Mouse (Mus musculus) heart, embryonic 11.5 days (tissue): ENCODE data around the gene Larp4b. TPM values are rescaled to one million over a fixed set of nuclear protein-coding genes. Genes with fewer than 3 reads are reported as not detected.
A peak's percentile ranks its signal among the peaks of the same experiment; 100 is the strongest.
"Not testable (repeated sequence)": the region's sequence is repeated elsewhere in the genome, so short reads cannot be mapped to it uniquely, and the experiment has no call there.

Source experiments
- ATAC-seq: fragments of 200-750 bp; cut with Nextera tagmentation; replicated peaks from 2 replicates; pipeline ENCODE4 v1.8.0; 2017; ENCODE audit warnings: moderate library complexity; ENCODE audit not compliant: insufficient number of reproducible peaks, low FRiP score, low TSS enrichment
- H3K27ac ChIP-seq: fragments of 300-500 bp; sonication (generic); 2 replicates; pipeline ENCODE4 v1.5.1; 2014; ENCODE audit warnings: mild to moderate bottlenecking, low read depth, low read length
- H3K27me3 ChIP-seq: fragments of 300-500 bp; sonication (generic); 2 replicates; pipeline ENCODE4 v1.6.1; 2014; ENCODE audit warnings: mild to moderate bottlenecking, low read length, mixed read lengths; ENCODE audit not compliant: control insufficient read depth, insufficient read depth
- H3K36me3 ChIP-seq: fragments of 300-500 bp; sonication (generic); 2 replicates; pipeline ENCODE4 v1.6.1; 2014; ENCODE audit warnings: mild to moderate bottlenecking, low read length, moderate library complexity, mixed read lengths; ENCODE audit not compliant: control insufficient read depth, insufficient read depth
- H3K4me1 ChIP-seq: fragments of 300-500 bp; sonication (generic); 2 replicates; pipeline ENCODE4 v1.6.1; 2014; ENCODE audit warnings: low read length; ENCODE audit not compliant: control insufficient read depth, insufficient read depth
- H3K4me2 ChIP-seq: fragments of 300-500 bp; sonication (generic); 2 replicates; pipeline ENCODE4 v1.6.1; 2014; ENCODE audit warnings: mild to moderate bottlenecking, moderate library complexity
- H3K4me3 ChIP-seq: fragments of 300-500 bp; sonication (generic); 2 replicates; pipeline ENCODE4 v1.5.1; 2014; ENCODE audit warnings: low read depth, low read length
- H3K9ac ChIP-seq: fragments of 300-500 bp; sonication (generic); 2 replicates; pipeline ENCODE4 v1.6.1; 2014; ENCODE audit warnings: mild to moderate bottlenecking, low read depth, low read length, moderate library complexity
- H3K9me3 ChIP-seq: fragments of 300-500 bp; sonication (generic); replicated peaks from 2 replicates; pipeline ENCODE4 v1.6.1; 2016; ENCODE audit warnings: low read length; ENCODE audit not compliant: control insufficient read depth
- WGBS: fragments of 180-500 bp; shearing (Covaris S2); extraction: QIAGEN DNeasy Blood & Tissue Kit; methylation state at CpG from one replicate; pipeline ENCODE4 v1.1.7; 2014; ENCODE audit not compliant: insufficient replicate concordance; 5-methylcytosine and 5-hydroxymethylcytosine counted together
- polyA plus RNA-seq: library from polyadenylated mRNA; unstranded; fragments of >200 nt; fragmentation: Nextera tagmentation; extraction: Ambion mirVana; gene quantifications from 2 replicates; pipeline ENCODE4 v1.2.1, GENCODE M21; 2014

Gene Larp4b
- polyA plus RNA-seq, result 29.6 and 31.7 TPM in 2 replicates

DNA sequence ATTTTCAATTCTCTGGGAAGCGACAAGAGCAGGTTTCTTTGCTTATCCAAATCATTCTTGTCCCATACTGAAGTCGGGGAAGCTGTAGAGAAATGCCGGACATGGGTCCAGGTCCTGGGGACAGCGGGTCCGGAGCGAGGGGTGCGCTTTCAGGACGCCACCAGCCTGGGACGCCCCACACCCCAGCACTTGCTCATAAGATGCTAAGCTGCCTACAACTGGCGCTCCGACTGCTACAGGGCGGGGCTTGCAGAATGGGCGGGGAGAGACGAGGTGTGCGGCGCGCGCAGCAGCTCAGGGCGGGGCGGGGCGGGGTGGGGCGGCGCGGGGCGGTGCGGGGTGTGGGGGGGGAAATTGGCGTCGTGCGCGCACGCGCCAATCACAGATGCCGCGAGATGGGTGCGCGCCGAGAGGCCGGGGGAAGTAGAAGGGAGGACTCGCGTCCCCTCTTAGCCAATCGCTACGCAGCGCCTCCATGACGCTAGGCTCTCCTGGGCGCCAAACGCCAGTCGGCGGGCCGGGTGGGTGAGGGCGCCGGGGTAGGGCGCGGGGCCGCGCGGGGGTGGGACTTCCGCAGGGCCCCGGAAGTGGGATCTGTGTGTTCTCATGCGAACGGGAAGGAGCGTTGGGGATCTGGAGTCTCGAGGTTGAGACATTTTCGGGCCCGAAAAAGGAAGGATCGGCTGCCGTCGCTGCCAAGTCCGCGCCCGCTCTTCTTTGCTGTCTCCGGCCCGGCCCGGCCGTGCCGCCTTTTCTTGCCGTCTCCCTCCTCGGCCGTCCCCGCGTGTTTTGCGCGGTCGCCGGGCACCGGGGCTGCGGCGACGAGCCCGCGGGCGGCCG is at the start of gene Larp4b:
Gene Larp4b, plus strand, starts transcription at position 566 of the 840 bp plus-strand sequence.
- ATAC-seq, result peak; percentile 100
- Histone ChIP-seq H3K36me3 (no peaks in the 10 kb centered on the region), H3K27me3 (no peaks in the 10 kb centered on the region), H3K9ac (peak within 1 kb of the TSS; percentile 89), H3K4me3 (peak within 1 kb of the TSS; percentile 85), H3K27ac (peak within 1 kb of the TSS; percentile 92), H3K4me2 (peak within 1 kb of the TSS; percentile 75), H3K9me3 (no peaks in the 10 kb centered on the region), H3K4me1 (peaks cover 18% of the 10 kb centered on the region)
- under 1% methylated on average over 79 of the region's 92 CpGs for WGBS

GRCm38 (mm10) chr13:9044731-9045130 is 49.0 kb upstream of the Larp4b start:
- no peak for ATAC-seq
- H3K36me3 ChIP-seq, result no peaks in the 10 kb centered on the region
- WGBS, result 93% methylated on average over 1 of the region's 1 CpGs
- no peaks in the 10 kb centered on the region for H3K27me3 ChIP-seq
- H3K4me2 ChIP-seq, result no peak overlapping the region
- no peak overlapping the region for H3K27ac ChIP-seq
- no peaks in the 10 kb centered on the region for H3K9me3 ChIP-seq
- no peak overlapping the region for H3K9ac ChIP-seq
- H3K4me1 ChIP-seq, result no peaks in the 10 kb centered on the region
- H3K4me3 ChIP-seq, result no peak overlapping the region

GRCm38 (mm10) chr13:9052049-9052691 is 41.5 kb upstream of the Larp4b start:
- 54% methylated on average over 10 of the region's 10 CpGs for WGBS
- H3K36me3 ChIP-seq, H3K4me1 ChIP-seq, H3K4me3 ChIP-seq, H3K9ac ChIP-seq, H3K9me3 ChIP-seq, H3K4me2 ChIP-seq, H3K27me3 ChIP-seq, ATAC-seq, H3K27ac ChIP-seq: not testable (repeated sequence)

DNA sequence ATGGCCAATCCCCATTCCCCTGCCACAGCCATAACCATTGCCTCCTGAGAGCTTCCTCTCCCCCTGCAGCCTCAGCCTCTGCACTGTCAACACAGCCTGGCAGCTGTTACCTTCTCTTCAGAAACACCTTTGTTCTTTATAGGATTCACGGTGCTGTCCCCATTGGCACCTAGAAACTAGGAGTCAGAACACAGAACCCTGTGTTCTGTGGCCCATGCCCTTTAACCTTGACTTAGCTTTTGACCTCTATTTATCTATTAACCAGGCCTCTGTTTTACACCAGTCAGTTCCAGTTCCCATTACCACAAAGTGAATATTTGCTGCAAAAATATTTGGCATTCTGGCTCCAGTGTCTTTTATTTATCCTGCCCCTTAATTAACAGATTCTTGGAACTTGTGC is 36.4 kb upstream of the Larp4b start:
- Histone ChIP-seq H3K9ac (no peak overlapping the region), H3K4me2 (no peak overlapping the region), H3K4me3 (no peak overlapping the region), H3K27me3 (no peaks in the 10 kb centered on the region), H3K27ac (no peak overlapping the region), H3K9me3 (no peaks in the 10 kb centered on the region), H3K36me3 (no peaks in the 10 kb centered on the region), H3K4me1 (peaks cover 12% of the 10 kb centered on the region)
- 42% methylated on average over 1 of the region's 1 CpGs for WGBS
- no peak for ATAC-seq

- Histone ChIP-seq H3K4me3 (no peak overlapping the region), H3K4me1 (peaks cover 12% of the 10 kb centered on the region), H3K27ac (no peak overlapping the region), H3K4me2 (no peak overlapping the region), H3K27me3 (no peaks in the 10 kb centered on the region), H3K36me3 (no peaks in the 10 kb centered on the region), H3K9ac (no peak overlapping the region), H3K9me3 (no peaks in the 10 kb centered on the region)
- WGBS, result 81% methylated on average over 4 of the region's 4 CpGs
- no peak for ATAC-seq
Observed at GRCm38 (mm10) chr13:9058706-9059105, 35.0 kb upstream of the Larp4b start.

- Histone ChIP-seq H3K27me3 (no peaks in the 10 kb centered on the region), H3K36me3 (no peaks in the 10 kb centered on the region), H3K9ac (no peak overlapping the region), H3K4me3 (no peak overlapping the region), H3K4me2 (peak overlapping the region; percentile 34; the same call in 1 of the 2 replicates), H3K27ac (no peak overlapping the region), H3K9me3 (no peaks in the 10 kb centered on the region), H3K4me1 (peaks cover 12% of the 10 kb centered on the region)
- 38% methylated on average over 4 of the region's 4 CpGs for WGBS
- ATAC-seq, result no peak
Observed at GRCm38 (mm10) chr13:9061394-9061793, 32.3 kb upstream of the Larp4b start.

- Histone ChIP-seq H3K27ac (no peak overlapping the region), H3K4me2 (no peak overlapping the region), H3K9ac (no peak overlapping the region), H3K4me3 (no peak overlapping the region), H3K27me3 (no peaks in the 10 kb centered on the region), H3K36me3 (no peaks in the 10 kb centered on the region), H3K4me1 (peaks cover 12% of the 10 kb centered on the region), H3K9me3 (no peaks in the 10 kb centered on the region)
- 80% methylated on average over 2 of the region's 2 CpGs for WGBS
- ATAC-seq, result no peak
Observed at GRCm38 (mm10) chr13:9064196-9064595, 29.5 kb upstream of the Larp4b start.

DNA sequence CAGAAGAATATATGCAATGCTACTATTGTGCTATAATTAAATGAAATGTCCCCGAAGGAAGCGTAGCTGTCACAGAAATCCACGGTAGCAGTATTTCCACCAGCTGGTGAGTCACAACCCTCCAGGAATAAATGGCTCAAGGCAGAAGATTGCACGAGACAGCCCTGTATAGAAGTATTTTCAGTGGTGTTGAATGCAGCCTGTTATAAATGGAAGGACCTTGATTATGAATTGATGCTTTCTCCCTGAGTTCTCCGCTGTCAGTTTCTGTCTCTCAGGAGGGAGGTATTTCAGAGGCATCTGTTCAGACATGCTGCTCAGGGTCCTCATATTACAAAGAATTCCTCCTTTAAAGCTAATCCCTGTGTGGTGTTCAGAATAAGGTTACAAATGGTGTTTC is 27.6 kb upstream of the Larp4b start:
- H3K9me3 ChIP-seq, result no peaks in the 10 kb centered on the region
- H3K4me1 ChIP-seq, result peaks cover 5% of the 10 kb centered on the region; the same call in 1 of the 2 replicates
- H3K4me2 ChIP-seq, result no peak overlapping the region
- no peak overlapping the region for H3K9ac ChIP-seq
- H3K4me3 ChIP-seq, result no peak overlapping the region
- H3K27me3 ChIP-seq, result no peaks in the 10 kb centered on the region
- H3K36me3 ChIP-seq, result no peaks in the 10 kb centered on the region
- 68% methylated on average over 5 of the region's 5 CpGs for WGBS
- ATAC-seq, result no peak
- H3K27ac ChIP-seq, result no peak overlapping the region
